Mouse (Mus musculus) lung, postnatal 36 days (tissue): ENCODE measurements around the gene Sirpa.

ENCODE experiments used
- DNase-seq: peaks from one replicate; pipeline ENCODE4 v3.0.0; 2022; ENCODE audit warnings: mixed read lengths

Gene Sirpa

GRCm38 (mm10) chr2:129584905-129585304 lies 7.7 kb upstream of the Sirpa start:
- no peak for DNase-seq

DNA sequence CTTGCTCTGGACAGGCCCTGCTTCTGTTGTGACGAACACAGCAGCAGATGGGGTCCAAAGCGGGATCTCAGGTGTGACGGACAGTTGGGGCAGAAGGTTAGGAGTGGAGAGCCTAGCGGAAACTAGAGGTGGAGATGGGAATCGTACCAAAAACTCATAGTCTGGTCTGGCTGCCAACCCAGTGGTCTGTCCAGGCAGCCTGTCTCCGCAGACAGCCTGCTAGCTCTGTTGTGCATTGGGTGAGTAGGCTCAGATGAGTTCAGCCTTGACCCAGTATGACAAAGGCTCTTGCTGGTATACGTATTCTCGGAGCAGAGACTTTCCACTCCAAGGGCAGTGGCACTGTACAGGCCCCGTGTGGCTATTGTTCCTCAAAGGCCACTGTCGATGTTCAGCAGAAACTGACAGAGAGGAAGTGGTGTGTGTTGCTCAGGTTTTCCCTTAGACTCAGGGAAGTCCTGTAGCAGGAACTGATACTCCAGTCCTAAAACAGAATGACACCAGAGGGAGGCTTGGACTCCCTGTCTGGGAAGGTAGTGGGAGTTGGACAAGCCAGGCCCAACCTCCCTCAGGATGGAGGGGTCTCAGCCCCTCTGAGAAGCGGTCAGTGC lies 6.6 kb upstream of the Sirpa start:
- DNase-seq = peak; percentile 56

DNA sequence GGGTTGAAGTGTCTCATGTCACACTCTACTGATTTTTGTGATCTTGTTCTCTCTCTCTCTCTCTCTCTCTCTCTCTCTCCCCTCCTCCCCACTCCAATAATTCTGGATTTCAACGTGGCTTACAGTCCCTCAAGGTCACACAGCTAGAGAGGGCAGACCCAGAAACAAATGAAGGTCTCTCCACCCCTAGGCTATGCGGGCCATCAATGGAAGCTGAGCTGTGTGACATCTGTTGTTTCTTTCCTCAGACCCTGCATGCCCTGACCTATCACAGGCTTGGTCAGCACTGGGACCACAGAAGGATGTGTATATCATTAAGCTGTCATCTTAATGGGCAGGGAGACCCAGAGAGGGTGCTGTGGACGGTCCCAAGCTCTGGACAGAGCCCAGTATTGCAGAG lies 5.4 kb upstream of the Sirpa start:
- DNase-seq = no peak

- DNase-seq = no peak
Measured at GRCm38 (mm10) chr2:129587825-129588251, 4.8 kb upstream of the Sirpa start.

- DNase-seq = peak; percentile 54
Measured at GRCm38 (mm10) chr2:129591897-129592296, 738 bp upstream of the Sirpa start.

DNA sequence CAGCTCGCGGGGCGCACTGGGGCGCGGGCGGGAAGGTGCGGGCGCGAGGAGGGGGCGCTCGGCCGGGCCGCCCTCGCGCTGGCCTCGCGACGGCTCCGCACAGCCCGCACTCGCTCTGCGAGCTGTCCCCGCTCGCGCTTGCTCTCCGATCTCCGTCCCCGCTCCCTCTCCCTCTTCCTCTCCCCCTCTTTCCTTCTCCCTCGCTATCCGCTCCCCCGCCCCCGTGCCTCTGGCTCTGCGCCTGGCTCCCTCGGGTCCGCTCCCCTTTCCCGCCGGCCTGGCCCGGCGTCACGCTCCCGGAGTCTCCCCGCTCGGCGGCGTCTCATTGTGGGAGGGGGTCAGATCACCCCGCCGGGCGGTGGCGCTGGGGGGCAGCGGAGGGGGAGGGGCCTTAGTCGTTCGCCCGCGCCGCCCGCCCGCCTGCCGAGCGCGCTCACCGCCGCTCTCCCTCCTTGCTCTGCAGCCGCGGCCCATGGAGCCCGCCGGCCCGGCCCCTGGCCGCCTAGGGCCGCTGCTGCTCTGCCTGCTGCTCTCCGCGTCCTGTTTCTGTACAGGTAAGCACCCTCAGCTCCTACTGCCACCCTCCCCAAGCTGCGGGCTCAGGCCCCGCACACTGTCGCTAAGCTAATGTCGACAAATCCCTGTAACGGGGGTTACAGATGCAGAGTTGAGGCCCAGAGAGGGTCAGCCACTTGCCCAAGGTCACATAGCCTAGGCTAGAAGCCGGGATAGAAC lies 673 bp downstream of the Sirpa start:
- peak; percentile 65 for DNase-seq

DNA sequence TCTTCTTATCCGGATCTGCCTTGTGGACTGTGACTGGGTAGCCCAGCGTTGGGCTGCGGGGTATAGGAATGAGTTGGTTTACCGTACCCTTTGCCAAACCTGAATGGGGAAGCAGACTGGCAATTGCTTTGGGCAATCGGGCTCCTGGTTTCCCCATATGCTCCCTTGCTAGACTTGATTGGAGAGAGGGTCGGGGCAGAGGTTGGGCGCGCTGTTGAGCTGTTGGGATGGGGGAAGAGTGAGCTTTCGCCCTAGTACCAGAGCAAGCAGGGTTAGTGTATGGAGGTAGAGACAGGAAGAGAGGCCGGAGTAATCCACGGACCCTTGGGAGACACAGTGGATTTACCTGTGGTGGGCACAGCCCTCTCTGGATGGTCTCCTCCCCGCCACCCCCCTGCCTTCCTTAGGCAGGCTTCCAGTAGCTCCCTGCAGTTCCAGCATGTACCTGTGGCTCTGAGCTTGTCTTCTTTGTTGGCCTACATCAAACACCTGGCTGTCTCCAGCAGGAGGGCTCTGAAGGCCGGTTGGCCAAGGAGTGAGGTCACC lies 1.3 kb downstream of the Sirpa start:
- DNase-seq = no peak

DNA sequence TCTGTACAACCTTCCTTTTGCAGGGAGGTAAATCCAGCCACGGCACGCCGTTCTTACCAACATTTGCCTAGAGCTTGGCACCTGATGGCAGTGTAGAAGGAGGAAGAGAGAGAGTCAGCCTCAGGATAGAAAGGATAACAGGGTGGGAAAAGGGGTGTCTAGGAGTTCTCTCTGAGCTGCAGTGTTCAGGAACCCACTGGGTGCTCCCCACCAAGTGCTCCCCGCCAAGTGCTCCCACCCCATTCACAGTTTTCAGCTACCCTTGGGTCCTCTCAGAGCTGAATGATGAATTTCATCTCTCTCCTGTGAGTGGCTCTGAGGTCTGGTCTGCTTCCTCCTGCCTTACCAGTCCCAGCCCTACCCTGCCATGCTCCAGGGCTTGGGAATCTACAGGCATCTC lies 1.9 kb downstream of the Sirpa start:
- no peak for DNase-seq

DNA sequence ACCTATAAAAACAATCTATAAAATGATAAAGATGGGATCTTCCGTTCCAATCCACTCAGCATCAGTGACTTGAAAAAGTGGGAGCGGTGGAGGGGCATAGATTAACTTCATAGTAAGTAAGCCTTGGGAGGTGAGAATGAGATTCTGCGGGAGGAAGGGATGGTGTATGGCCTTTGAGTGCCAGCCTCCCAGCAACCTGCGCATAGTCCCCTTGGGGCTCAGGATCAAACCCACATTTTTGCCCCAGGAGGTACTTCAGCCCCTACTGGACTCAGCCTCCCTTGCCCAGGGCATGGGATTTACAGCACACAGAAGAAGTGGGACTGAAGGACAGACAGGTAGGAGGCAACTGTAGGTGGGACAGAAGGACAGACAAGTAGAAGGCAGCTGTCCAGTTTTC lies 2.6 kb downstream of the Sirpa start:
- DNase-seq = no peak

DNA sequence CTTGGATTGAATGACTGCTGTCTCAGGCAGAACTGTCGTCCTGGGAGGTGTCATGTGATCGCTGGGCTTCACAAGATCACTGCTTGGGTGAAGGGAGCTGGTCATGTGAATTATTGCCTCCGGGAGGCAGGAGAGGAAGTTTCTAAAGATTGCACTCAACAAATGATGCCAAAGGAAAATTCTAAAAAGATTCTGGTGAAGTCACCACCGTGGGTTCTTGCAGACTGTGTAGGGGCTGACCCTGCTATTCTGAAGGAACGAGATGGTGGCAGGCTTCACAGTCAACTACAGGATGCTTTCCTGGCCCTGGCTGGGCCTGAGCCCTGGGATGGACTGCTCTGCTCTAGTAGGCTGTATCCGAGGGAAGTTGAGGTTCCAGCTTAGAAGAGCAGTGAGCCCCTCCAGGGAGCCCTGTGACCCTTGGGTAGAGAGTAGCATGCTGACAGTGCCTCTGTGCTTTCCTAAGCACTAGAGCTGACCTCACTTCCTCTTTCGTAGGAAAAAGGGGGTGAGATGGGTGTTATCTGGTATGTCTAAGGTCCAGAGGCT lies 3.1 kb downstream of the Sirpa start:
- peak; percentile 61 for DNase-seq

GRCm38 (mm10) chr2:129596555-129597172 lies 4.0 kb downstream of the Sirpa start:
- no peak for DNase-seq

DNA sequence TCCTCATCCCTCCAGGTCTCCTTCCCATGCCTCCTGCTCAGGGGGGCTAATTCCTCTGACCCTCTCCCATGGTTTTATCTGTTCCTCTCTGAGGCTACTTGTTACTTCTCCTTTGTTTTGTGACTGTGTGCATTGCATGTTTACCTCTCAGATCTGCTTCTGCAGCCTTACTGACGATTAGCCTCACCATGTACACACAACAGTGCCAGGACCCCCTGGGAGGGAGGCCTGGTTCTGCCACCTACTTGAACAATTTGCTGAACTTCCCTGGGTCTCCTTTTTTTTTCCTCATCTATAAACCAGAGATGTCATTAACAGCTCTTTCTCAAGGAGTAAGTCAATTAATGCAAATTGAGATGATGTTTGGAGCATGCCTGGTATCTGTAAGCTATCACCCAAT lies 4.9 kb downstream of the Sirpa start:
- no peak for DNase-seq

DNA sequence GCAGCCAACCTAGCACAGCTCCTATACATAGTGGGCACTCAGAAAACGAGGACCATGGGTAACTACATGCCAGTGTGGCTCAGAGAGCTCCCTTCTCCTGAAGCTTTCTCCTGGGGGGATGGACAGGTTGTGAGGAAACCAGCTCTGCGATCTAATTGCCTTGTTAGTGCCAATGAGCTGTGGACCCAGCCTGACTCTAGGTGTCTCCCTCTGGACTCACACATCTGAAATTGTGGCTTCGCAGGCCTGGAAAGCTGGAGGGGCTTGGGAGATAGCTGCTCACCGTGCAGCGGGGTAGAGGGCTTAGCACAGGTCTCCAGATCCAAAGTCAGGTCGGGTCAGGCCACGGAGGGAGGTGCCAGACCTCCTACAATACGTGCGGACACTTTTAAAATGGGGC lies 5.5 kb downstream of the Sirpa start:
- no peak for DNase-seq

GRCm38 (mm10) chr2:129599231-129600084 lies 6.8 kb downstream of the Sirpa start:
- DNase-seq = no peak

DNA sequence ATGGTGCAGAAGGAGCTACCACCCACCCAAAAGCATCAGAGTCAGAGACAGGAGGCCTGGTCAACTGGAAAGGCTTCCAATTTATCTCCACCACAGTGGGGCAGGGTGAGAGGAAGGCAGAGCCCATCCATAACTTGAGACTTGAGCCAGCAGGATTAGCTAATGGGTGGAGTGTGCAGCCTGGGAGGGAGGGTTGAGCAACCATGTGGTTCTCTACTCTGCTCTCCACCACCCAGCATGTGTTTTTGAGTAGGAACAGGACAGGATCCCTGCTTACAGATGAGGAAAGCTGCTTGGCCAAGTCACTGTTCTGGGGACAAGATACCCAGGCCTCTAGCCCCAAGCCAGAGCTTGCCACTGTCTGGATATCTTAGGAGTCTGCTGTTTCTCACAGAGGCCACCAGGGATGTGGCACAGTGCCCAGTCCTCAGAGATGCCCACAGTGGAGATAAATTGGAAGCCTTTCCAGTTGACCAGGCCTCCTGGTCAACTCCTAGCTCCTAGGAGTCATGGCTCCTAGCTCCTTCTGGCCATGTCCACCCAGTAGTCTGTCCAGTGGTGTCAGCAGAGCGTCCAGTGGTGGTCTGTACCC lies 8.5 kb downstream of the Sirpa start:
- DNase-seq = peak; percentile 61

DNA sequence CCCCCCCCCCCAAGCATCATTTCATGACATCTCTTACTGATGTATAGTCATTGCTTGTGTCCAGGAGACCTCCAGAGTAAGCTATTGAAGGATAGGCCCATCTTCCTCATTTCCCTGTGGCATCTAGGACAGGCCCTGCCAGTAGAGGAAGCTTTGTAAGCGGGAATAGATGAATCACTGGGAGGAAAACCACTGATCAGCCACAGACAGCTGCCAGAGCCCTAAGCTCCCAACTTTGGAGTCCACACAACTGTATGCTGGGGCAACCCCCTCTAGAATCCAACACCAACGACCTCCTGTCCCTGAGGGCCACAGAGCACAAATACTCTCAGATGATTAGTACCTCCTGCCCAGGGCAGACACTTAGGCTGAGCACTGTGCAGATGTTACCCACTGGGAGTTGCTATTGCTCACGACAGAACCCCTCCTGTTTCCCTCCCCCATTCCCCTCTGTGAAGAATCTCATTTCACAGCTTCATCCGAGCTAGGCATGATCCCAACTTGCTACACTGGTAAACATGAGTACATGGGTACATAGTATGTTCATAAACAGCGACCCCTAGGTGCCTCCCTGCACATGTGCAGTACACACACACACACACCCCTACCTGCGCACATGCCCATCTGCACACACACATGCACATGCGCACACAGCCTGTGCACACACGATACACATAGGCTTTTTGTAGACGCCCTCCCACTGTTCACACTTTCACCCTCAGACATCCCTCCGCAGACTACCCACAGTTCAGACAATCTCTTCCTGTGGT lies 9.4 kb downstream of the Sirpa start:
- no peak for DNase-seq

- DNase-seq = no peak
Measured at GRCm38 (mm10) chr2:129602856-129603255, 10.2 kb downstream of the Sirpa start.

- DNase-seq = no peak
Measured at GRCm38 (mm10) chr2:129603536-129603935, 10.9 kb downstream of the Sirpa start.

DNA sequence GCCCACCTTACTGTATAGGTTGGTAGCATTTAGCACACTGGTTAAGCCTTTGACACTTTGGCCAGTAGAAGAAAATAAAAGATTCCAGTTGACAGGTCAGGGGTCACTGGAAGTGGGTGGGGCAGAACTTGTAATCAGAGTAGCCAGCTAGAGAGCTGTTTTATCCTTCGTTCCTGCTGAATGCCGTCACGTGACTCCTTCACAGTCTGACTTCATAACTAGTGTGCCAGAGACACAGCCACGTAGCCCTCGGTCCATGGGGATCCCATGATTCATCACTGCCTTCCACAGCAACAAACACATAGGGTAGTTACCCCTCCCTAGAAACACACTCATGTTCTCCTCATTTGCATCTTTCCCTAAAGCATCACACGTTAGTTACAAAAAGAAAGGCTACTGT lies 11.4 kb downstream of the Sirpa start:
- no peak for DNase-seq

GRCm38 (mm10) chr2:129605816-129606215 lies 13.2 kb downstream of the Sirpa start:
- DNase-seq = no peak

- no peak for DNase-seq
Measured at GRCm38 (mm10) chr2:129606269-129606668, 13.6 kb downstream of the Sirpa start.
